Mouse (Mus musculus) lung, adult 2 months (tissue): ENCODE measurements at regions not wholly inside any gene's neighbourhood (a gene's known extent, or its start where the extent isn't known, plus 50 kb on each side); places are given as distances from the start of the nearest gene placed in this dataset.

Experiments
- CTCF ChIP-seq: fragments of 200-500 bp; IDR thresholded peaks from 2 replicates; pipeline ENCODE4 v1.5.1; 2011; ENCODE audit warnings: mild to moderate bottlenecking, low read length, control low read depth; ENCODE audit not compliant: insufficient read depth
- POLR2A ChIP-seq: fragments of 200-500 bp; IDR thresholded peaks from 2 replicates; pipeline ENCODE4 v1.6.1; 2011; ENCODE audit warnings: low read depth, mild to moderate bottlenecking, control low read depth, low read length, borderline replicate concordance; ENCODE audit errors: extremely low read depth

- TF ChIP-seq CTCF (no peak), POLR2A (no peak)
Measured at GRCm38 (mm10) chr3:21512081-21512480, 564.4 kb upstream of the Tbl1xr1 start.
